Mouse (Mus musculus) heart, postnatal 36 days (tissue): Measurements from ENCODE around the gene Nprl3. TPM values are rescaled to one million over a fixed set of nuclear protein-coding genes. Genes with fewer than 3 reads are reported as not detected.
A peak's percentile ranks its signal among the peaks of the same experiment; 100 is the strongest.

ENCODE experiments used
- DNase-seq, 2 experiments: peaks; one replicate each; pipeline ENCODE4 v3.0.0; 2021 to 2022
- intact Hi-C: fragments of 180-260 bp; cut with DNase I; formaldehyde crosslinking; loops from one replicate; pipeline ENCODE4 v1.15.1; 2025
- total RNA-seq, 2 experiments: library from RNA; stranded (reverse); gene quantifications; 2 replicates each; pipeline ENCODE4 v1.2.3; 2021

Gene Nprl3
- total RNA-seq, 2 experiments from 2014 or later, result 26.1 to 28.5 TPM

GRCm38 (mm10) chr11:32228292-32228845 lies 39.1 kb downstream of the Nprl3 start:
- DNase-seq, result no peak
- intact Hi-C loops, result no loop called here

GRCm38 (mm10) chr11:32227555-32227954 lies 40.0 kb downstream of the Nprl3 start:
- intact Hi-C loops, result no loop called here
- DNase-seq, result no peak

- no peak for DNase-seq
- intact Hi-C loops, result no loop called here
Observed at GRCm38 (mm10) chr11:32227041-32227440, 40.5 kb downstream of the Nprl3 start.

- intact Hi-C loops, result no loop called here
- peak; percentile 91 to 92 for DNase-seq
Observed at GRCm38 (mm10) chr11:32226124-32226871, 41.2 kb downstream of the Nprl3 start, which contains the start of gene Mpg. Gene Mpg, plus strand, starts transcription at chr11:32226505.

GRCm38 (mm10) chr11:32225222-32226104 lies 42.0 kb downstream of the Nprl3 start:
- DNase-seq, result peak in 1 of 2 experiments; percentile 46
- intact Hi-C loops, result no loop called here

- intact Hi-C loops, result no loop called here
- DNase-seq, result peak; percentile 86 to 89
Observed at GRCm38 (mm10) chr11:32224468-32225139, 42.9 kb downstream of the Nprl3 start.

GRCm38 (mm10) chr11:32223297-32223967 lies 44.1 kb downstream of the Nprl3 start:
- intact Hi-C loops, result no loop called here
- no peak for DNase-seq

GRCm38 (mm10) chr11:32222570-32223194 lies 44.8 kb downstream of the Nprl3 start:
- peak in 1 of 2 experiments; percentile 41 for DNase-seq

GRCm38 (mm10) chr11:32221951-32222409 lies 45.5 kb downstream of the Nprl3 start, which contains the start of gene Rhbdf1:
Gene Rhbdf1, minus strand, starts transcription at chr11:32222300.
- peak in 1 of 2 experiments; percentile 73 for DNase-seq
- intact Hi-C loops, result no loop called here

More at GRCm38 (mm10) chr11:32222570-32223194, 44.8 kb downstream of the Nprl3 start:
- intact Hi-C loops, result no loop called here

GRCm38 (mm10) chr11:32221225-32221950 lies 46.1 kb downstream of the Nprl3 start:
- DNase-seq, result peak; percentile 67 to 80
- intact Hi-C loops, result no loop called here

GRCm38 (mm10) chr11:32220607-32221224 lies 46.8 kb downstream of the Nprl3 start:
- intact Hi-C loops, result no loop called here
- no peak for DNase-seq

- DNase-seq, result no peak
- intact Hi-C loops, result no loop called here
Observed at GRCm38 (mm10) chr11:32219287-32219686, 48.2 kb downstream of the Nprl3 start.

- intact Hi-C loops, result no loop called here
Observed at GRCm38 (mm10) chr11:32218501-32219050, 48.9 kb downstream of the Nprl3 start.

GRCm38 (mm10) chr11:32216851-32217250 lies 50.7 kb downstream of the Nprl3 start:
- intact Hi-C loops, result loop anchor here (1.0 kb wide), 1 partner anchor 21 kb away; no protein-coding TSS in a partner anchor
- peak; percentile 74 to 78 for DNase-seq

More at GRCm38 (mm10) chr11:32218501-32219050, 48.9 kb downstream of the Nprl3 start:
- no peak for DNase-seq

GRCm38 (mm10) chr11:32215372-32216162 lies 51.9 kb downstream of the Nprl3 start:
- no peak for DNase-seq
- intact Hi-C loops, result no loop called here

GRCm38 (mm10) chr11:32210623-32211022 lies 56.9 kb downstream of the Nprl3 start:
- intact Hi-C loops, result no loop called here

More at GRCm38 (mm10) chr11:32210623-32211022, 56.9 kb downstream of the Nprl3 start:
- DNase-seq, result no peak
